Mouse (Mus musculus): ENCODE measurements around the gene Zfp444. TPM values are rescaled to one million over a fixed set of nuclear protein-coding genes. Genes with fewer than 3 reads are reported as not detected.
A peak's percentile ranks its signal among the peaks of the same experiment; 100 is the strongest.

Zfp444 gene
- polyA plus RNA-seq (2015; fragmentation: Nextera tagmentation; extraction: Ambion mirVana): 46.8 and 49.6 TPM in 2 replicates

DNA sequence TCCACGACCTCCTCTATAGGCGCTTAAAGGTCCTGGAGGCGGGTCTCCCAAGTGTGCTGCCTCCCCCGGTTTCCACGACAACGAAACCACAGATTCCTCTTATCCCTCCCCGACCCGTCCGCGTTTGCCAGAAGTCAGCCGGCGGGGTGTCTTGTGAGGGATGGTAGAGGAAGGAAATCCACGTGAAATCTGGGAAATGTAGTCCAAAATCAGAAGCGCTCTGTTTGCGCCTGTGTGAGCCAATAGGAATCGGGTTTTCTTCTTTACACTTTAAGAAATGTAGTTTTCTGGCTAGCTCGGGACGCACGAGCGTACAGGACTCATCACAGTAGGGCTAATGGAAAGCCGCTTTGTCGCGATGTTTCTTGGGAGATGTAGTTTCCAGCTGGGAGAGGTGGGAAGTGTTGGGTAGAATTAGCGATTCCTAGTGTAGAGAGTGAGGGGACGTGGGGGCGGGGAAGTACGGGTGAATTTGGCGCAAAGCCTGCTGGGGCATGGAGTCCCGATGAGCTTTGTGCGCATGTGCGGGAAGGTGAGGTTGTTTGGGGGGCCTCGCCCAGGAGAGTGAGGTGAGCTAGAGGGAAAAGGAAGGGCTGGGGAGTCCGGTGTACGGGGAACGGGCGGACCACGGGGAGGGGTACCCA is at the start of gene Zfp444:
TSS of gene Zfp444 (plus strand) at position 221 of the 644 bp plus-strand sequence.
- H3K27me3 ChIP-seq (replicated peaks): no peaks in the 10 kb centered on the region
- H3K4me2 ChIP-seq: peak within 1 kb of the TSS; percentile 84
- ATAC-seq (ENCODE audit: insufficient read depth, low FRiP score, low read depth): peak; percentile 94
- no peaks in the 10 kb centered on the region for H3K9me3 ChIP-seq
- under 1% methylated on average over 37 of the region's 37 CpGs for WGBS
- peak within 1 kb of the TSS; percentile 53 for H3K9ac ChIP-seq
- H3K36me3 ChIP-seq: 0 out of 2 replicates have a peak, but pooled peaks cover 4% of the 10 kb centered on the region
- peak within 1 kb of the TSS; percentile 87 for H3K27ac ChIP-seq
- peak within 1 kb of the TSS; percentile 72 for H3K4me3 ChIP-seq (replicated peaks)
- H3K4me1 ChIP-seq: peaks cover 8% of the 10 kb centered on the region; the same call in 1 of the 2 replicates

DNA sequence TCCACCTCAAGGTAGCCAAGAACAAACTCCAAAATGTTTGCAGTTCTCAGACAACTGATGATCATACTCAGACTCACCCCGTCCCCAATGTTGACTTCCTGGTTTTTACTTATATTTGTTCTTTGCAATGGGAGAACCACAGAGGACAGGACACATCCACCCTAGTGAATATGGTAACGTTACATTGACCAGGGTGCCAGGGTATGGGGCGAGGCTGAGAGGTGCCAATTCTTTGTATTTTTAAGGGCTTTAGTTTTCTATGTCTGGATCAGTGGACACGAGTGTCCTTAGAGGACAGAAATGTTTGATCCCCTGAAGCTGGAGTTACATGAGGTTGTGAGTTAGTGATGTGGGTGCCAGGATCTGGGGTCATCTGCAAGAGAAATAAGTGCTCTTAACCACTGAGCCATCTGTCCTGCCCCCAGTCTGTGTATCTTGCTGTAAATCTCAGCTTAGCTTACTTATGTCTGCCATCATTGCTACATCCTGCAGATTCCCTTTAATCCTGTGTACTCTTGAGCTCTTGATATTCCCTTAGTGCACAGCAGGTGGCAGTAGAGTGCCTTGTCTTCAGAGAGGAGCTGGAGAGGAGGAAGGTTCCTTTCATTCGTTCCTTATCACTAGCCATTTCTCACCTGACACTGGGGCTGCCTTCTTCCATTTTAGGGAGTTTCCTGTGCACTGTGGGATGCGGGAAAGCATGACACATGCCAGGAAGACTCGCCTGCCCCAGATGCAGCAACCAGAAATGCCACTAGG is 45.2 kb upstream of the Zfp444 start:
- Histone ChIP-seq H3K27me3 (replicated peaks) (no peaks in the 10 kb centered on the region), H3K9me3 (no peaks in the 10 kb centered on the region), H3K4me1 (no peaks in the 10 kb centered on the region), H3K4me2 (no peak overlapping the region), H3K9ac (no peak overlapping the region), H3K36me3 (peaks cover 3% of the 10 kb centered on the region; the same call in 1 of the 2 replicates), H3K4me3 (replicated peaks) (no peak overlapping the region), H3K27ac (no peak overlapping the region)
- 31% methylated on average over 7 of the region's 7 CpGs for WGBS
- ATAC-seq (ENCODE audit: insufficient read depth, low FRiP score, low read depth): peak; percentile 51; the same call in 1 of the 2 replicates

DNA sequence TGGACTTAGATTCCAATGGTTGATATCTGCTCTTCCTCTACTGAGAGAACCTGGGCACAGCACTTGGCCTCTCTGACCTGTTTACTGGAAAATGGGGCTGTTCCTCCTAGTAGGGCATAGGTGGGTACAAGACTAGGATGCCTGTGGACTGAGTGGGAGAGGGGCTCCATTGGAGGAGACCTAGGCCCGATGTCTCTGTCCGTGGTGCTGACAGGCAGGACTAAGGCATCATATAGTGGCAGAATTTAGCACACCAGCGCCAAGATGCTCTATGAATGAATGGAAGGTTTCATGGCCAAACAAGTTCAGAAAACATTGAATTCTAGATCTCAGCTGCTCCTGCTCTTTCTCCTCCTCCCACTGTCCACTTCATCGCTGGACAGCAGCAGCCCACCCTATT is 41.7 kb upstream of the Zfp444 start:
- Histone ChIP-seq H3K4me1 (no peaks in the 10 kb centered on the region), H3K4me3 (replicated peaks) (no peak overlapping the region), H3K4me2 (no peak overlapping the region), H3K27ac (no peak overlapping the region), H3K27me3 (replicated peaks) (no peaks in the 10 kb centered on the region), H3K9ac (no peak overlapping the region), H3K36me3 (peaks cover 27% of the 10 kb centered on the region), H3K9me3 (no peaks in the 10 kb centered on the region)
- ATAC-seq (ENCODE audit: insufficient read depth, low FRiP score, low read depth): no peak
- WGBS: 38% methylated on average over 4 of the region's 4 CpGs

GRCm38 (mm10) chr7:6132646-6133045 is 39.4 kb upstream of the Zfp444 start:
- Histone ChIP-seq H3K27ac (no peak overlapping the region), H3K4me2 (no peak overlapping the region), H3K9ac (no peak overlapping the region), H3K4me1 (no peaks in the 10 kb centered on the region), H3K27me3 (replicated peaks) (no peaks in the 10 kb centered on the region), H3K36me3 (peaks cover 27% of the 10 kb centered on the region), H3K9me3 (no peaks in the 10 kb centered on the region), H3K4me3 (replicated peaks) (no peak overlapping the region)
- ATAC-seq (ENCODE audit: insufficient read depth, low FRiP score, low read depth): no peak
- 83% methylated on average over 30 of the region's 30 CpGs for WGBS

- peaks cover 34% of the 10 kb centered on the region for H3K36me3 ChIP-seq
- H3K4me1 ChIP-seq: no peaks in the 10 kb centered on the region
- no peak overlapping the region for H3K4me2 ChIP-seq
- H3K27me3 ChIP-seq (replicated peaks): no peaks in the 10 kb centered on the region
- H3K9me3 ChIP-seq: no peaks in the 10 kb centered on the region
- H3K9ac ChIP-seq: no peak overlapping the region
- H3K4me3 ChIP-seq (replicated peaks): no peak overlapping the region
- no peak overlapping the region for H3K27ac ChIP-seq
- no peak for ATAC-seq (ENCODE audit: insufficient read depth, low FRiP score, low read depth)
Observed at GRCm38 (mm10) chr7:6136497-6136896, 35.5 kb upstream of the Zfp444 start.

GRCm38 (mm10) chr7:6139295-6139694 is 32.7 kb upstream of the Zfp444 start:
- Histone ChIP-seq H3K4me3 (replicated peaks) (no peak overlapping the region), H3K36me3 (peaks cover 15% of the 10 kb centered on the region; the same call in 1 of the 2 replicates), H3K27me3 (replicated peaks) (no peaks in the 10 kb centered on the region), H3K4me2 (no peak overlapping the region), H3K4me1 (0 out of 2 replicates have a peak, but pooled peaks cover 2% of the 10 kb centered on the region), H3K27ac (no peak overlapping the region), H3K9ac (no peak overlapping the region), H3K9me3 (no peaks in the 10 kb centered on the region)
- no peak for ATAC-seq (ENCODE audit: insufficient read depth, low FRiP score, low read depth)
- 55% methylated on average over 3 of the region's 3 CpGs for WGBS

- Histone ChIP-seq H3K4me2 (no peak overlapping the region), H3K4me3 (replicated peaks) (no peak overlapping the region), H3K36me3 (peaks cover 11% of the 10 kb centered on the region; the same call in 1 of the 2 replicates), H3K4me1 (peaks cover 44% of the 10 kb centered on the region), H3K27ac (no peak overlapping the region), H3K9ac (no peak overlapping the region), H3K27me3 (replicated peaks) (no peaks in the 10 kb centered on the region), H3K9me3 (no peaks in the 10 kb centered on the region)
- no peak for ATAC-seq (ENCODE audit: insufficient read depth, low FRiP score, low read depth)
- WGBS: 73% methylated on average over 2 of the region's 2 CpGs
Observed at GRCm38 (mm10) chr7:6143991-6144531, 28.0 kb upstream of the Zfp444 start.

DNA sequence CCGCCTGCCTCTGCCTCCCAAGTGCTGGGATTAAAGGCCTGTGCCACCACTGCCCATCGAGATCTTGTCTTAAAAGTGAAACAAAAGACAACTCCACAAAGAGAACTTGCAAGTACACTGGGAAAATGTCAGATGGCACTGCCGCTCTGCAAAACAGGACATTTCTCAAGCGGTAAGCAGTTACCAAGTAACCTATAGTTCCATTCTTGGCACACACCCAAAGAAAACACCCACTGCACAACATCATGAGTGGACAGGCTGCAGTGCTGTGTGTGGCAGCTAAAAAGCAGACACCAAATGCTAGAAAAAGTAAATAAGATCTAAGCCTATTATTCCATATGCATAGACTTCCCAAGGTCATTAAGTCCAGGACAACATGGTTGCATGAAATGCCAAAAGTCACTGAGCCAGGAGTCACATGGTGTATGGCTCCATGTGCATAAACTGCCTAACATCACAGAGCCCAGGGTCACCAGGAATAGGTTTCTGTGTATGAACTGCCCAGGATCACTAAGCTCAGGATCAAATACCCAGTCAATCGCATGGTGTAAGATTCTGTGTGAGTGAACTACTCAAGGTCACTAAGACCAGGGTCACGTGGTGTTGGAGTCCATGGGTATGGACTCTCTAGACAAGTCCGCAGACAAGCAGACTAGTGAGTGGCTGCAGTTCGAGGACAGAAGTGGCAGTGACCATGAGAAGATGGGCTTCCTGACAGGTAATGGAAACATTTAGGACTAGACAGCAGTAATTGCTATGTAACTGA is 26.4 kb upstream of the Zfp444 start:
- peak overlapping the region; percentile 73; the same call in 1 of the 2 replicates for H3K27ac ChIP-seq
- H3K4me3 ChIP-seq (replicated peaks): no peak overlapping the region
- no peaks in the 10 kb centered on the region for H3K27me3 ChIP-seq (replicated peaks)
- H3K9me3 ChIP-seq: no peaks in the 10 kb centered on the region
- peaks cover 51% of the 10 kb centered on the region for H3K4me1 ChIP-seq
- H3K4me2 ChIP-seq: no peak overlapping the region
- WGBS: 76% methylated on average over 8 of the region's 8 CpGs
- H3K9ac ChIP-seq: no peak overlapping the region
- peaks cover 7% of the 10 kb centered on the region; the same call in 1 of the 2 replicates for H3K36me3 ChIP-seq
- no peak for ATAC-seq (ENCODE audit: insufficient read depth, low FRiP score, low read depth)

- peak overlapping the region; percentile 73; the same call in 1 of the 2 replicates for H3K27ac ChIP-seq
- H3K9ac ChIP-seq: no peak overlapping the region
- no peaks in the 10 kb centered on the region for H3K27me3 ChIP-seq (replicated peaks)
- peaks cover 51% of the 10 kb centered on the region for H3K4me1 ChIP-seq
- ATAC-seq (ENCODE audit: insufficient read depth, low FRiP score, low read depth): 0 out of 2 replicates have a peak, but pooled peaks have one; percentile 19
- 70% methylated on average over 7 of the region's 7 CpGs for WGBS
- H3K36me3 ChIP-seq: 0 out of 2 replicates have a peak, but pooled peaks cover 5% of the 10 kb centered on the region
- H3K9me3 ChIP-seq: no peaks in the 10 kb centered on the region
- no peak overlapping the region for H3K4me3 ChIP-seq (replicated peaks)
- H3K4me2 ChIP-seq: no peak overlapping the region
Observed at GRCm38 (mm10) chr7:6146194-6146981, 25.6 kb upstream of the Zfp444 start.

- 43% methylated on average over 2 of the region's 2 CpGs for WGBS
- H3K4me1 ChIP-seq: peaks cover 53% of the 10 kb centered on the region
- H3K9me3 ChIP-seq: no peaks in the 10 kb centered on the region
- no peaks in the 10 kb centered on the region for H3K27me3 ChIP-seq (replicated peaks)
- 0 out of 2 replicates have a peak, but pooled peaks cover under 1% of the 10 kb centered on the region for H3K36me3 ChIP-seq
- no peak overlapping the region for H3K9ac ChIP-seq
- peak; percentile 32; the same call in 1 of the 2 replicates for ATAC-seq (ENCODE audit: insufficient read depth, low FRiP score, low read depth)
- no peak overlapping the region for H3K4me2 ChIP-seq
- peak overlapping the region; percentile 73 for H3K27ac ChIP-seq
- no peak overlapping the region for H3K4me3 ChIP-seq (replicated peaks)
Observed at GRCm38 (mm10) chr7:6146982-6147325, 25.1 kb upstream of the Zfp444 start.

DNA sequence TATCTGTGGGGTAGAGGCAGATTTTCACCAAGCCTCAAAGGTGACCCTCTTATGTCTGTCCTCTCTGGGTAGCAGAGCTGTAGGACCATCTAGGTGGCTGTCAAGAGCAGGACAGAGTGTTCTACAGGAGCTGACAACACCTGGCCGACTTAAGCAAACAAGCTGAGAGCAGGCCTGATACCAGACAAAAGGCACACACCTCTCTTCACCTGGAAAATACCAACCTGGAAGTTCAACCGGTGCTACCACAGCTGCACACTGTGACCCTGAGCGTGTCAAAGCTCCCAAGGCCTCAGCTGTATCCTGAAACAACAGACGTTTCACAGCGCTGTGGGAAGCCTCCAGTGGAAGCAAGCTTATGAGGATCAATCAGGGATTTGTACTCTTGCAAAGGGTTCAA is 24.3 kb upstream of the Zfp444 start:
- ATAC-seq (ENCODE audit: insufficient read depth, low FRiP score, low read depth): peak; percentile 63; the same call in 1 of the 2 replicates
- Histone ChIP-seq H3K9ac (no peak overlapping the region), H3K27me3 (replicated peaks) (no peaks in the 10 kb centered on the region), H3K4me1 (peaks cover 56% of the 10 kb centered on the region), H3K9me3 (no peaks in the 10 kb centered on the region), H3K36me3 (no peaks in the 10 kb centered on the region), H3K4me3 (replicated peaks) (no peak overlapping the region), H3K27ac (peak overlapping the region; percentile 73), H3K4me2 (no peak overlapping the region)
- WGBS: 54% methylated on average over 5 of the region's 5 CpGs
